Mouse (Mus musculus): ENCODE measurements around the gene Cacnb1. TPM values are rescaled to one million over a fixed set of nuclear protein-coding genes. Genes with fewer than 3 reads are reported as not detected.

The Cacnb1 gene
- polyA plus RNA-seq, 1 experiment, result 0.32 TPM

- TF ChIP-seq GATA1 (IDR thresholded peaks at IDR 0.05; ENCODE audit: low read length), result no peak
These were observed 19.6 kb downstream of the Cacnb1 start for GRCm38 (mm10) chr11:98003171-98003671.

- no peak for TF ChIP-seq GATA1 (IDR thresholded peaks at IDR 0.05; ENCODE audit: low read length)
These were observed 20.2 kb downstream of the Cacnb1 start for GRCm38 (mm10) chr11:98002627-98003026.

DNA sequence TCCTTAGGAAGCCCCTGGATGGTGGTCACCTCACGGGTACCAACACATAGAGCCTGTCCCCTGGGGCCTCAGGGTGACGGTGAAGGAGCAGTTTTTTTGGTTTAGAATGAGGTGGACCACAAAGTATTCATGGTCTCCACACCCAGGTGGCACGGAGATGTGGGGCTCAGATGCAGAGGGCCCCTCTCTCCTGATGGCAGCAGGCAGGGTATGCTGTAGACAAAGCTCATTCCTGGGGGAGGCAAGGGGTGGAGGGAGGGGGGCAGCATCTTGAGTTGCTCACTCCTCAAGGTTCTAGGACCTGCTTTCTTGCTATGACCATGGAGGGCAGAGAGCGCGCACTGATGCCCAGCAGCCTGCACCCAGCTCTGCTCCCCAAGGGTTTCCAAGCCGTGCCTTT is 20.8 kb downstream of the Cacnb1 start:
- TF ChIP-seq GATA1 (IDR thresholded peaks at IDR 0.05; ENCODE audit: low read length), result no peak

DNA sequence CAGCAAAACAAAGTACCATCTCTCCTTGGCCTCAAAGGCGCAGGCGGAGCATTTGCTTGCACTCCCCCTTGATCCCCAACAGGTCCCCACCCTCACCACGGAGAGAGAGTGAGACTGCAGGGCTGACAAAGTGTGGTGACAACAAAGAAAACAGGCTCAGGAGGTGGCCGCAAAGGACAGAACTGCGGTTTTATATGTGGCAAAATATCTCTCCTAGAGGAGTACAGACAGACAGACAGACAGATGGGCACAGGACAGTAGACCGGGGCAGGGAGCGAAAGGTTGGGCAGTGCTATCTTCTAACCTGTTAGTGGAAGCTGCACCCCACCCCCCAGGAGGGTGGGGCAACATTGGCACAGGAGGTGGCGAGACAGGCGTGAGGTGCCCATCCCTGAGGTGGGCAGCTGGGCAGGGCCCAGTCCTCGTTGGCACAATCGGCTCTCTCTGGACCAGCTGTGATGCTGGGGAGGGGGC is 21.4 kb downstream of the Cacnb1 start:
- TF ChIP-seq GATA1 (IDR thresholded peaks at IDR 0.05; ENCODE audit: low read length), result no peak

- no peak for TF ChIP-seq GATA1 (IDR thresholded peaks at IDR 0.05; ENCODE audit: low read length)
These were observed 22.3 kb downstream of the Cacnb1 start for GRCm38 (mm10) chr11:98000378-98001140.

DNA sequence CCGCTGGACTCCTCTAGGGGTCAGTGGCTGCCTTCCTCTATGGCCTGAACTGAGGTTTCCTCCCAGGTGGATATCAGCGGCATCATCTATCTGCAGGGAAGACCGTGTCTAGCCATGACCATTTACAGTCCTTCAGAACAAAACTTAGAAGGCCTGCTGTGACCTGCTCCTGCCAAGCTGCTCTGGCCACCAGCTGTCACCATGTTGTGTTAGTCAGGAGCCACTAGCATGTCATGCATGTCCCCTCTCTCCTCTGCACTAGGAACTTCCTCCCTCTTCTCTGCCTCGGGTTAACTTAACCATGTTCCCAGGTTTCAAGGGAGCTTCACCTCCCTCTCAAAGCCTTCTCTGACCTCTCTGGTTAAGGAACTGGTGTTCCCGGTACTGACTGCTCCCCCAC is 23.1 kb downstream of the Cacnb1 start:
- no peak for TF ChIP-seq GATA1 (IDR thresholded peaks at IDR 0.05; ENCODE audit: low read length)

DNA sequence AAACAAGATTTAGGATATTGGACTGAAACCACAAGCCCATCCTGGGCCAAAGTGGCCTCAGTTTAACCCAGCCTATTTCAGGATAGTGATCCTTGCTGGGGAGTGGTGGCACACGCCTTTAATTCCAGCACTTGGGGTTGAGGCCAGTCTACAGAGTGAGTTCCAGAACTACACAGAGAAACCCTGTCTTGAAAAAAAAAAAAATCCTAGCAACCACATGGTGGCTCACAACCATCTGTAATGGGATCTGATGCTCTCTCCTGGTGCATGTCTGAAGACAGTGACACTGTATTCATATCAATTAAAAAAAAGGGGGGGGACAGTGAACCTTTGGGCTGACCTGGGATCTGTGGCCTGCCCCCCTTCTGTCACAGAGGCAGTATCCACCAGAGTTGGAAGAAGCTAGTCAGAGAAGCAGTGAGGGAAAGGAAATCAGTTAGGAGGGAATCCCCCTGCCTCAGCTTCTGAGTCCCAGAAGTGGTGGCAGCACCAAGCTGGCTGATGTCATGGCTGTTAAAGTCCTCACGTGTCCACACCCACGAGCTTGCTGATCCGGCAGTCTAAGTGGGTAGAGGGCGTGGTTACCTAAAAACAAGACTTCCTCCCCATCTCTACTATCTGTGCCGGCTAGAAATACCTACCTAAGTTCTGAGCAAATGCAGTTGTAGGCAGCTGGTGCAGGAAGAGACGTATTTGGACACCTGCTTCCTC is 23.8 kb downstream of the Cacnb1 start:
- no peak for TF ChIP-seq GATA1 (IDR thresholded peaks at IDR 0.05; ENCODE audit: low read length)

GRCm38 (mm10) chr11:97998074-97998793 is 24.6 kb downstream of the Cacnb1 start:
- TF ChIP-seq GATA1 (IDR thresholded peaks at IDR 0.05; ENCODE audit: low read length), result no peak

DNA sequence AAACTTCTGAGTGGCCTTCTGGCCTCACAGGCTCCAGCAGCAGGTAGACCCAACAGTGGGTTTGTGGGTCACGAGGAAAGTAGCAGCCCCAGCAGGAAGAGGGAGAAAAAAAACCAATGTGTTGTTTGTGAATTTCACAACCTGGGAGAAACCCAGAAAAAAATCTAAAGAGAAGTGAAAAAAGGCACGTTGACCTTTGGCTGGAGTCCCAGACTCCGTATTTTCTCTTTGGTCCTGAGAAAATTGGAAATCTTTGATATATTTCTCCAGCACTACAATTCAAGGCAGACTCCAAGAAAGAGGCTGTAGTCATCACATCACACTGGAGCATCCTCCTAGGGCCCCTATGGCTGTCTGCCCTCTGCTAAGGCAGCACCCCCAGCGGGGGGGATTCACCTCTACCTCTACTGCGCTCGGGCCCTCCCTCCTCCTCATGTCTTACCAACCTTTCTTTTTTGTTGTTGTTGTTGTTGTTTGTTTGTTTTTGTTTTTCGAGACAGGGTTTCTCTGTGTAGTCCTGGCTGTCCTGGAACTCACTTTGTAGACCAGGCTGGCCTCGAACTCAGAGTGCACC is 25.4 kb downstream of the Cacnb1 start:
- TF ChIP-seq GATA1 (IDR thresholded peaks at IDR 0.05; ENCODE audit: low read length), result no peak

DNA sequence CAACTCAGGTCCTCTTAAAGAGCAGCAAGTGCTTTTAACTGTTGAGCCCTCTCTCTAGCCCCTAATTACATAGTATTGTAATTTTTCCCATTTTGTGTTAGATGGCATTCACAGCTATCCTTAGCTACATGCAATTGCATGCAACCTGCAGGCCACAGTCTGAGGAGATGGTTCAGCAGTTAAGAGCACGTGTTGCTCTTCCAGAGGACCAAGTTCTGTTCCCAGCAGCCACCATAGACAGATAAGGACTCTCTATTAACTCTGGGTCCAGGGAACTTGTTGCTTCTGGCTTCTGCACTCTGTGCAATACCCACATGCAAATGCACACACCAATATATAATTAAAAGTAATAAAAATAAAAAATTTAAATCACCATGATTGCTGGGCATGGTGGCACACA is 26.1 kb downstream of the Cacnb1 start:
- TF ChIP-seq GATA1 (IDR thresholded peaks at IDR 0.05; ENCODE audit: low read length), result no peak

DNA sequence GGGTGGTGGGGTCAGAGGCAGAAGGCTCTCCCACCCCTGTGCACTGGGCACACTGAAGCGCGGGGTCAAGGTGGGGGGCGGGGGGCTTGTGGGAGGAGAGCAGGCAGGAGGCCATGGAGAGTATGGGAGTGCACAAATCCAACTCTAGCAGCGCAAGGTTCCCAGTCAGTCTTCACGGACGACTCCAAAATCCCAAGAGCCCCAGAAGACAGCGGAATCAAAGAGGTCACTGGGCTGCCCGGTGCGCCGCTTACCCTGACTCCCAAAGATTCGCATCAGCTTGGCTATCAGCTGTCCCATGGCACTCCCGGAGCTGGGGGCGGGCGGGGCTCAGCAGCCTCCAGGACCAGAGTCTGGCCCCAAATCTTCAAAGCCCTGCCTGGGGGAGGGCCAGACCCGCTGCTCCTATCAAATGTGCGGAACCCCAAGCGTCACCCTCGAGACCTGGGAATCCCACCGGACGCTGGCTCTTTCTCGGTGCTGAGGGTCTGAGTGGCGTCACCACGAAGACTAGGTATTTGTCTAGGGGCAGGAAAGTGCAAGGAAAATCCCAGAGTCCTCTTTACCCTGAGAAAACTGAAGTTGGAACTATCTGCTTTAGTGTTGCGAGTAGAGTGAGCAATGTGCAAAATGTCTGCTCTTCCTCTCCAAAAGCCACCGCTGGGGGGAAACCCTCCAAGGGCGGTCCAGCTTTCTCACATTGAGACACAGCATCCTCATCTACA is 27.1 kb downstream of the Cacnb1 start, which contains the start of gene Arl5c:
Arl5c (minus strand) TSS at position 618 of the 725 bp plus-strand sequence.
- TF ChIP-seq GATA1 (IDR thresholded peaks at IDR 0.05; ENCODE audit: low read length), result no peak

DNA sequence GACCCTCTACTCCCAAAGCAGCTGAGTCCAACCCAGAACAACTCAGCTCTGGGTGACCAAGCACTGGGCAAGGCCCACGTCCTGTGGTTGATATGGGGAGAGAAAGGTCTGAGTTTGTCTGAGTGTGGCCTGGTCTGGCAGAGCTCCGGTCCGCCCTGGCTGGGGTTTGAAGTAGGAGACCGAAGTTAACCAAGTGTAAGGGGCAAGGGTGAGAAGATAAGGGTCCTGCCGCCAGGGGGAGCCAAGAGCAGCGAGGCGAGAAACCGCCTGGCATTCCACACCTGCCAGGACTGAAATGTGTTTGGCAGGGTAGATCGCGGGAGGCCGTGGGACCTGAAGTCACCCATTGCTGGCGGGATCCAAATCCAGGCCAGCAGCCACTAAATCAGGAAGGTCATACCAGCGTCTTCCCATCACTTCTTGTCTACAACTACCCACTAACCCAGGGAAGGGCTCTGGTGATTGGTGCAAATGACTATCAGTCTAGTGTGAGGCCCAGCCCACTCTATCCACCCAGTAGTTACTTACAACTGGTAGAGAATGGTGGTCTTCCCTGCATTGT is 28.2 kb downstream of the Cacnb1 start:
- no peak for TF ChIP-seq GATA1 (IDR thresholded peaks at IDR 0.05; ENCODE audit: low read length)

- TF ChIP-seq GATA1 (IDR thresholded peaks at IDR 0.05; ENCODE audit: low read length), result no peak
These were observed 34.2 kb downstream of the Cacnb1 start for GRCm38 (mm10) chr11:97988530-97989096.
